Mouse (Mus musculus) layer of hippocampus, postnatal 10 days (tissue): ENCODE data around the gene Gipc1. TPM values are rescaled to one million over a fixed set of nuclear protein-coding genes. Genes with fewer than 3 reads are reported as not detected.
A peak's percentile ranks its signal among the peaks of the same experiment; 100 is the strongest.

Experiments
- DNase-seq, 2 experiments: peaks; one replicate each; pipeline ENCODE4 v3.0.0; 2021; ENCODE audit warnings: low spot score in 2 of 2
- long read RNA-seq: library from polyadenylated mRNA; stranded (forward); transcript quantifications from one replicate; pipeline ENCODE4 v2.0.0, GENCODE M21; 2023
- total RNA-seq, 2 experiments: library from RNA; stranded (reverse); gene quantifications; 2 replicates each; pipeline ENCODE4 v1.2.3; 2021

Gipc1 gene
- 10 to 100 TPM; 65.2 to 77.6 TPM for total RNA-seq
- long read RNA-seq, transcript Gipc1-201 (7 exons, 1,522 nt), result major isoform, 121 of 192 reads
- long read RNA-seq, partial matches to known transcripts, result 41 of 192 reads
- long read RNA-seq, other reads (novel, unspliced or antisense), result 30 of 192 reads

DNA sequence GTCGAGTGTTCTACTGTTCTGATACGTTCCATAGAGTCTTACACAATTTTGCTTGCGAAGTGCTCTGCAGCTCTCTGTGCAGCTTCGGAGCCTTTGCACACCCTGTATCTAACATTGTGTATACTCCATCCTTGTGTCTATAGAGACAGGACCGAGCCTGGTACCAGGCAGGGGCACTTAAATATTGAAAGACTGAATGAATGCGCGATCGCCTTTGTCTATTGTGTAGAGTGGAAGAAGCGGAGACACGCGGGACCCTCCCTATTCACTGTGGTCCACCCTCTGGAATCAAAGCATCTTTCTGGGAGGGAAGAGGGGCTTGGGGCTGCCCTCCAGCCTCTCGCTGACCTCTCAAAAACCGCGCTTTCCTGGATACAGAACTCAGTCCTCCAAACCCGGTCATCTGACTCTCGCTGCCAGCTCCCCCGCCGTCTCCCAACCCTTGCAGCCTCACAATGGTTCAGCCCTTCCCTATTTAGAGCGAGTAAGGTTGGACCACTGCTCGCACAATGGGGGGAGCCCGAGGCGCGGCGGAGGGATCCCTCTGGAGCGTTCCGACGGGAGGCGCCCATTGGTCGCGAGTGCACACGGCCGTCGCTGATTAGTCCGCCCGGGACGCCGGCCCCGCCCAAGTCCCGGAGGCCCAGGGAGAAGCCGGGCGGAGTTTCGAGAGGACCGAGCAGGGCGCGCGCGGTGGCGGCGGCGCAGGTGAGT is at the start of gene Gipc1:
Gene Gipc1 (plus strand): TSS at position 648 of the 714 bp plus-strand sequence.
- DNase-seq, result peak; percentile 94 to 97

DNA sequence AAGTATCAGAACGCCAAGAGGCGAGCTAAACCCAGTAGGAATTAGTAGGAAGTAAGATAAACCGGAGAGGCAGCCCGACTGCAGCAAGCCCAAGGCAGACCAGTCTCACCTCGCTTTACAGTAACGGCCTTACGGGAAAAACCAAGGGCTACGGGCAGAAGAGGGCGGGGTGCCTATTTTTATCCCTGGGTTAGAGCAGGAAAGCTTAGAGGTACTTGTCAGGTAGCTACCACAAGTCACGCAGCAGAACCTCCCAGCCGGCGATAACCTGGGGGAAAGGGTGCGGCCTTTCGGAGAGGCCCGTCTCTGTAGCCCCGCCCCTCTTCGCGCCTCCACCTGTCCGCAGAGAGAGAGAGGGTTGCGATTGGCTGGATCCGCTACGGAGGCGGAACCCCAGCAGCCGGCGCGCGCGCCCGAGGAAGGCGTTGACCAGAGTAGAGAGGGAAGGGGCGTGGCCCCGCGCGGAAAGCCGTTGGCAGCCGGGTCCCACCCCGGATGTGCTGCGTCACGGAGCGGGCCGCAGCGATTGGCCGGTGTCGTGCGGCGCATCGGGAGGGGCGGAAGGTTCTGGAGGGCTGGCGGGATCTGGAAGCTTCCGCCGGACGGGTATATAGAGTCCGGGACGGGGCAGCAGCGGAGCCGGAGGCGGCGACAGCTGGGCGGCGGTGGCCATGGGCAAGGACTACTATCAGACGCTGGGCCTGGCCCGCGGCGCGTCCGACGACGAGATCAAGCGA is 44.6 kb upstream of the Gipc1 start, which contains the start of the genes Tecr and Dnajb1:
Gene Tecr (minus strand): TSS at position 311 of the 737 bp plus-strand sequence.
Gene Dnajb1 (plus strand): TSS at position 533 of the 737 bp plus-strand sequence.
- peak; percentile 98 to 99 for DNase-seq

DNA sequence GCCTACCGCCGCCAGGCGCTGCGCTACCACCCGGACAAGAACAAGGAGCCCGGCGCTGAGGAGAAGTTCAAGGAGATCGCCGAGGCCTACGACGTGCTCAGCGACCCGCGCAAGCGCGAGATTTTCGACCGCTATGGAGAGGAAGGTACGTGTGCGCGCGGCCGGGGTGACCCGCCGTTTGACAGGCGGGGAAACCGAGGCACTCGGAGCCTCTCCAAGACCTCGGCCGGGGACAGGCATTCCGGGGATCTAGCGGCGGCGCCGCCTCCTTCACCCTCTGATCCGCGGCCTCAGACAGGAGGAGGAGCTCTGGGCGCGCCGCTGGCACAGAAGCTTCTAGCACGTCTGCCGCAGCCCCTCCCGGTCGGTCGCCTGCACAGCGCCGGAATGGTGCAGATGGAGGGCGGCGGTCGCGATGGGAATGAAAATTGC is 44.1 kb upstream of the Gipc1 start:
- peak; percentile 80 to 84 for DNase-seq

DNA sequence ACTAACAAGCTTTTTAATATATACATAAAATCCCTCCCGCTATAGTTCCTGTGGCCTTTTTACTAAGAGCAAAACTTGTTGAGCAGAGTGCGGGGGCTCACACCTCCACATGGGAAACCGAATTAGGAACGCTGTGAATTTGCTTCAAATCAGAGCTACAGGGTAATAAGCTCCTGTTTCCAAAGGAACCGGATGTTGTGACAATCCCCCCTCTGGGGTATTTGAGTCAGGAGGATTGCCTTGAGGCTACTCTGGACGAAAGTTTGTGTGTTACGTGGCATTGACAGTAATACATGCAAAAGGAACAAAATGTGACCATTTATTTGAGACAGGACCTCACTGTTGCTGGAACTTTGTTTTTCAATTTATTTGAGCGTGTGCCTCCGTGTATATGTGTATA is 43.4 kb upstream of the Gipc1 start:
- no peak for DNase-seq

DNA sequence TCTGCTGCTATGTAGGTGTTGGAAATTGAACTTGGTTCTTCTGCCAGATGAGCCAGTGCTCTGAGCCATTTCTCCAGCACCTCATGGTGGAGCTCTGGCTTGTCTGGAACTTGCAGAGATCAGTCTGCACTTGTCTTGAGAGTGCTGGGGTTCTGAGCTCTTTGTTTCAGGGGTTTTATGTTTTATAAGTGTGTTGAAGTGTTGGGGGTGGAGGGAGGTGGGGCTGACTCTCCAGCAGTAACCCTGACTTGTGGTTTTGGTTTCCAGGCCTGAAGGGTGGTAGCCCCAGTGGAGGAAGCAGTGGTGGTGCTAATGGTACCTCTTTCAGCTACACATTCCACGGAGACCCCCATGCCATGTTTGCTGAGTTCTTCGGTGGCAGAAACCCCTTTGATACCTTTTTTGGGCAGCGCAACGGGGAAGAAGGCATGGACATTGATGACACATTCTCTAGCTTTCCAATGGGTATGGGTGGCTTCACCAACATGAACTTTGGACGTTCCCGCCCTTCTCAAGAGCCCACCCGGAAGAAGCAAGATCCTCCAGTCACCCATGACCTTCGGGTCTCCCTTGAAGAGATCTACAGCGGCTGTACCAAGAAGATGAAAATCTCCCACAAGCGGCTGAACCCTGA is 42.8 kb upstream of the Gipc1 start:
- DNase-seq, result no peak

DNA sequence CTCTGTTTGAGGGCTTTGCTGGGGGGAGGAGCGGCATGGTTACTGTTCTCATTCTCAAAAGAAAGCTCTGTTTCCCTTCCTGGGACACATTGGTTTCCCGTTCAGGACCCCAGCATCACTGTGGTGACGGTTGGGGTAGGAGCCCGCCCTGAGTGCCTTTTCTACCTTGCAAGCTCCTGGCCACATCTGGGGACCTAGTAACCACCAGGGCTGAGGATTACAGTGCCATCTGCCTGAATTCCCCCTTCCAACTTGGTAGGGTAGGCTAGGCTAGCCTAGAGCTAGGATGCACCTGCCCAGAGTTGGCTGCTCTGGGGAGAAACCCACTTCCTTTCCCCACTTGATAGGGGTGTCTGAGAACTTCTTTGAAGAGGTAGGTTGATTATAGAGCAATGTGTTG is 40.6 kb upstream of the Gipc1 start:
- DNase-seq, result no peak

DNA sequence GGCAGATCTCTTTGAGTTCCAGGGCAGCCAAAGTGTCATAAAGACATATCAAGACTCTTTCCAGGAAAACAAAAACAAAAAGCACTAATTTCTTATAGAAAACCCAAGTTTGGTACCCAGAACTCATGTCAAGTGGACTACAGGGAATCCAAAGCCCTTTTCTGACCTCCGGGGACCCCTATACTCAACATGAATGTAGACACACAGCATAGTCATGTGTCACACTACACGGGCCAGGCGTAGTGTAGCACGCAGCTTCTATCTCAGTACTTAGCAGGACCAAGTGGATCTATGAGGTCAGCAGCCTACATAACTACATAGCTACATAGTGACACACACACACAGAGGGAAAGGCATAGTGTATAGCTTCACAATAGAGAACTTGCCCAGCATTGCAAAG is 38.8 kb upstream of the Gipc1 start:
- no peak for DNase-seq

DNA sequence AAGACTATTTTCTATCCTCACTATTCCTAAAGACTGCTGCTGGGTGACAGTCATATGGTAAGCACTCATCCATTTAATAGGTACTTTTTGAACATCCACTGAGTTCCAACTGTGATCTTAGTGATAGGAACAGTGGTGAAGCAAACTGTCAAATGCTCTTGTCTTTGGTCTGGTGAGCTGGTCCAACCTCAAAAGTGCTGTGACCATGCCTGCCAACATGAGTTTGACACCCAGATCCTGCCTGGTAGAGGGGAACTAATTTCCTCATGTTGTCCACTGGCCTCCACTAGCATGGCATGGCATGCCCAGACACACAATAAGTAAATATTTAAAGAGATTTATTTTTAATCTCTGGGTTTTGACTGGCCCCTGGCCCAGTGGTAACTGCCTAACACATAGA is 35.9 kb upstream of the Gipc1 start:
- no peak for DNase-seq

DNA sequence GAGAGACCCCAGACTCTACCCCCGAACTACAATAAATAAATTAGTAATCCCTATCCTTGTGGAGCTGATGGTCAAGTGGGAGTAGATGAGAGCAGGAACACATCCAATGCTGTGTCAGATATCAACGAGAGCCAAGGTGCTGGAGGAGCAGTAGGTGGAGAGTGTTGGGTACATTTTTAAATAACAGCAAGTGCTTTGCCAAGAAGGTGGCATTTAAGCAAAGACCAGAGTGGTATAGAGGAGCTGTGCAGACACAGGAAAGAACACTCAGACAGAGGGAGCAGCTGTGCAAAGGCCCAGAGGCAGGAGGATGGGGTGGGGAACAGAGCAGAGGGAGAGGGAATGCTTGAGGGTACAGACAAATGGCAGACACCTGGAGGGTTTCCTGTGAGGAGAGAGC is 35.4 kb upstream of the Gipc1 start:
- no peak for DNase-seq

DNA sequence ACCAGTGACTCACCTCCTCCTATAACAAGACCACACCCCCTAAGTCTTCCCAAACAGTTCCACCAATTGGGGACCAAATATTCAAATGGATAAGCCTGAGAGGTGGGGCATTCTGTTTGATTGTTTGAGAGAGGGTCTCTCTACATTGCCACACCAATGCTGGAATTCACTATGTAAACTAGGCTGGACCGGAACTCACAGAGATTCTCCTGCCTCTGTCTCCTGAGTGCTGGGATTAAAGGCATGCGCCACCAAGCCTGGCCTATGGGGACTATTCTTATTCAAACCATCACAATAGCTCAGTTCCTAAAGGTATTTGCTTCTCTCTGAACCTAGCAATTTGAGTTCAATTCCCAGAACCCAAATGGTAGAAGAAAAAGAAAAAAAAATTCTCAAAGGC is 33.9 kb upstream of the Gipc1 start:
- no peak for DNase-seq

DNA sequence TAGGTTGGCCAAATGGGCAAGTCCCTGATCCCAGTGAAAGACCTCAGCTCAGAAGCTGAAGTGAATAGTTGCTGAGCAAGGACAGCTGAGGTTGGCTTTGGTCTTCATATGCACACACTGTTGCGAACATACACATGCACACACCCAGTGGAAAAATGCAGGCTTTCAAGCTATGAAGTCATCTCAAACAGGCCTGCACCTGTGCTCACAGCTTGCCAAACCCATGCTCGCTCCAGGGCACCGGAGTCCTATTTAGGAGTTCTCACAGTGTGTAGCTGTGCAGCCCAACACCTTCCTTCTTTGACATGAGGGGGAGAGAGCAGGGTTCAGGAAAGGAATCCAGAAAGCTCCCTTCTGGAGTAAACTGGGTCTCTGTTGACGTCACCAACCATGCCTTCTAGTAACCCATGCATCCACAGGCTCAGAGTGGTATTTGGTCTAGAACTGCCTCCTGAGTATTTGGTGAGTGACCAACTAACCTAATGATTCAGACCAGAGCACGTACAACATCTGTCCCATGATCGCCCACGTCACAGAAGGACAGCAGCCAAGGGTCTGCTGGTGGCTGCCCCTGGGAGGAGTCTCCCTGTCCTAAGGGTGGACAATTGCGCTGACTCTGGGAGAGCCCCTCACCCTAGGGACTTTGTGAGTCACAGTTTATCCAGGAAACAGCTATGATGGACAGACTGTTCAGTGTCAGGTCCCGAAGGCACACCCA is 32.8 kb upstream of the Gipc1 start:
- DNase-seq, result no peak

DNA sequence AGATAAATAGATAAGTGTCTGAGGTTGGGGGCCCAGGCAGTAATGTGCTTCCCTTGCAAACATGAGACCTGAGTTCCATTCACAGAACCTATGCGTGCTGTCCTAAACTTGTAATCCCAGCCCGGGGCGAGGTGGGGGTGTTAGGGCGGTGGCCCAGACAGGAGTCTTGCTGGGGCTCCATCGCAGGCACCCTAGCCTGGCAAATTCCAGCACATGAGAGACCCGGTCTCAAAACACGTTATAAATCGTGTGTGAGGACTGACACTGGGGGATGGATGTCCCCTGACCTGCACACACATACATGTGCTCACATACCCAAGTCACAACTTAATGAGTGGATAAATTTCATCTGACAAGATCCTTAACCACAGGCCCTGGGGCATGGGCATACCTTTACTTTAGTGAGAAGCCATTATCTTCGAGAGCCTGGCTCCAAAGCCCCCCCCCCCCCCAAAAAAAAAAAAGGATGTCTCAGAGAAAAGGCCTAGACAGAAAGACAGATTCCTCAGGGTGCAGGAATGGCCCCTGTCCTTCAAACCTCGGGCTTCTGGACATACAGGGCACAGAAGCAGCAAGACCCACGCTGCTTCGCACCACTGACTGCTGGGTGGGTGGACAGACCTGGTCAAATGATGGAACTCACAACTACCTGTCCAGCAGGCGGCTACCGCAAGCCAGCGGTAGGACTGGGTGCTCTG is 30.6 kb upstream of the Gipc1 start:
- DNase-seq, result no peak

DNA sequence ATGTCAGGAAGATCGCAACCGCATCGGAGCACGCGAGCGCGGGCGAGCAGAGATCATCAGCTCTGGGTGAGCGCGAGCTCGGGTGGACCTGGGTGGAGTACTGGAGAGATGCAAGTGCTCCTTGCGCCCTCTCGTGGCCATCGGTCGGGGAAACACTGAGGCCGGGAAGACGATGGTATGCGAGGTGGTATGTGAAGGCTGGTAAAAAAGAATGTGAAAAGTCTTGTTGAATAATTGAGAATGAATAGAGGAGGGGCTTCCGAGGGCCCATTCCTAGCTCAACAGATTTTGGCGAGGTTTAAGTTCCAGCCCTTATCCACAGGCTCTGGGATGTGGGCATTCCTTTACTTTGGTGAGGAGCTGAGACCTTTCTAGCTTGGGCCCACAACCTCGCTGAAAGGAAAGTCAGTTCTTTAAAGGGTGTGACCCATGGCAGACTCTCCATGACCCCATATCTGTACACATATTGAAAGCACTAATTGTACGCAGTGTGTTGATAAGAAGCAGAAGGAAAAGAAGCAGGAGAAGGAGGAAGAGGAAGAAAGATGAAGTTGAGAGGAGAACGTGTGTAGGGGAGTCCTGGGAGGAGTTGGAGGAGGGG is 30.0 kb upstream of the Gipc1 start:
- peak; percentile 91 to 94 for DNase-seq

DNA sequence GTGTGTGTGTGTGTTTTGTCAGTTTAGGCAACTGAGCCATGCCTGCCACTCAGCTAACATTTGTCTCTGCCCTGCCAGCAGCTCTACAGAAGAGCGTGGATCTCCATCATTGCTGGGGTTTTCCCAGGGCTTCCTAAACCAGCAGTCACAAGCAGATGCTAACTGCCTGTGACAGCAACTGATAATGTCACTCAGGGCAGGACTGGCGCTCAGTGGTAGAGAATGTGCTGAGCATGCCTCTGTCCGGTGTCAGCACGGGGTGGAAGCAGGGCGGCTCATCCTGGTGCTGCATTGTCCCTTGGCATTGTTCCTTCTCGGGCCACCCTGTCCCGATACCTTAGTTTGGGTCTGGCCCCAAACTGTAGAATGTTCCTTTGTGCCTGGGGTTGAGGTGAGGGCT is 28.9 kb upstream of the Gipc1 start:
- no peak for DNase-seq

DNA sequence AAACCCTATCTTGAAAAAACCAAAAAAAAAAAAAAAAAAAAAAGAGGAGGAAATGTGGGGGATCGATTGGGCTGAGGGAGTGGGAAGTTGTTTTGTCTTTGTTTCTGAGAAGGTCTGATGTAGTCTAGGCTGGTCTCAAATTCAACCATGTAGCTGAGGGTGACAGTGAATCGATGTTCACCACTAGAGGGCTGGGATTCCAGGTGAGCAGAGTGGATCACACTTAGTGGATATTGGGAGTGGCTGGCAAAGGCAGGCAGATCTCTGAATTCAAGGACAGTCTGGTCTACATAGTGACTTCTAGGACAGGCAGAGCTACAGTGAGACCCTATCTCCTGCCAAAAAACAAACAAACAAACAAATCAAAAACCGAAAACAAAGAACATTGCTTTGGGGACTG is 27.7 kb upstream of the Gipc1 start:
- no peak for DNase-seq

DNA sequence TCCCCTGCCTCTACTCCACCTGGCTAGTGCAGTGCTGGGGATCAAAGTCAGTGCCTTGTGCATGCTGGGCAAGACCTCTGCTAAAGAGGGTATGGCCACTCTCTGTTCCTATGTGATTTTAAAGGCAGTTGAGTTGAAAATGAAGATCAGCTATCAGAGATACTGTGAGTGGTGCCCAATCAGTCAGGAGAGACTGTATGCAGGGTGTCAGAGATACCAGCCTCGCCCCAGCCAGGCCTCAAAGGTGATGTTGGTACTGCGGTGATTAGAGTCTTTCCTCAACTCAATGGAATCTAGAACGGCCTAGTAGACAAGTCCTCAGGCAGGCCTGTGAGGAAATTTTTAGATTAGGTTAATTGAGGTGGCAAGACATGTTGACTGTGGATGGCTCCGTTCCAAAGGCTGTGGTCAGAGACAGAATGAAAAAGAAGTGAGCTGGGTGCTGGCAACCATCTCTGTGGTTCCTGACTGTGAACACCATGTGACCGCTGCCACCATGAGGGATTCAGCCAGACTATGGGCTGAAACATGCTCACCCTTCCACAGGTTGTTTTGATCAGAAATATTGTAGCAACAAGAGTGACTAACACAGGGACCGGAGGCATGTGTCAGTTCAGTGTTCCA is 26.7 kb upstream of the Gipc1 start:
- no peak for DNase-seq

DNA sequence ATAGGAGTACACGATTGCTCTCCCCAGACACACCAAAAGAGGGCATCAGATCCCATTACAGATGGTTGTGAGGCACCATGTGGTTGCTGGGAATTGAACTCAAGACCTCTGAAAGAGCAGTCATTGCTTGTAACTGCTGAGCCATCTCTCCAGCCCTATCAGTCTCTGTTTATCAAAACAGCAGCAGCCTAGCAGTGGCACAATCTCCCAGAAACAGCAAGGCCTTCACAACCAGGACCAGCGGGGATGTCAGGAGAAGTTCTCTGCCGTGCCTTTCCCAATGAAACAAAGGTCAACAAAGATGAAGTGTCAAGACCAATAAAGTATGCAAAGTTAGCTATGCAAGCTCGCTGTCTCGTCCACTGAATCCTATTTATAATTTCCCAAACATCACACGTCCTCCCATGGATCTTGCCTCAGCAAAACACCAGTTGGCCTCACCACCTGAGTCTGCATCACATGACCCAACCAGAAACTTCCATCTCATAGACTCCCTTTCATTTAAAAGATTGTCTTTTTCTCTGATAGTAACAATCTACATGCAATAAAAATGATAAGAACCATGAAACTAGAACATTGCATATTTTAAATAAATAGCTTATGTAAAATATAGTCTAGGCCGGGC is 20.3 kb upstream of the Gipc1 start:
- DNase-seq, result no peak

DNA sequence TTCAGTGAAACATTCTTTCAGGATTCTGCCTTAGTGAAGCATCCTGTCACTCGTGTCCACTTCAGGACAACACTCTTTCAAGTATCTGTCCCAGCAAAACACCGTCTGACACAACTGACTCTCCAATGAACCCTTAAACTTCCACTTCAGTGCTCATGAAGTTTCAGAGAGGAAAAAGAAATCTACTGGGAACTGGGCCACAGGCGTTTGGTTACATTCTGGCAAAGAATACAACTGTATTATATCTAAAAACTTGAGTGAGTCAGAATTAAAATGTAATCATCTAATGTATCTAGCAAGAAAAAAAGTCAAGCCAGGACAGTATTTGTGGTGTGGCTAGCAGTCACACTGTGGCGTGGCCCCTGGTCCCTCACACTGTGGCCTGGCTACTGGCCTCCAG is 13.6 kb upstream of the Gipc1 start:
- DNase-seq, result no peak

DNA sequence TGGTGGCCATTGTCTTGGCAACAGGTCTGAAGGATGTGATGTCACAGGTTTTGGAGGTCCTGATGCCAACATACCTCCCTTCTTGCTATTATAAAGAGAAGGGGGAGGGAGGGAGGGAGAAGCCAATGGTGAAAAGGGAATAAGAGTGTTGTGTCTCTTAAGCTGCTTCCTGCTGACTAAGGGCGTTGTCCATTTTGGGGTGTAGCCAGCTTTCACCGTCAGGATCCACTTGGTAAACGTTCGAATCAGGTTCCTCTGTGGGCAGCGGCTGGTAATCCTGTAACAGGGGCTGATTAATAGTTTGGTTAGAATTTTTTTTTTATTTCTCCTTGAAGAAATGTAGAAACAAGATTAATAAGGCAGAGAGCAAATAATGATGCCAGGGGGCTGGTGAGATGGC is 12.8 kb upstream of the Gipc1 start:
- no peak for DNase-seq
